ENCODE assay signal across 24 mouse cellular contexts in genomic region chr16:45849045-45849444, GRCm38 (mm10).
DNase-seq lines count a peak whose midpoint lies in the region; ATAC-seq and TF ChIP-seq lines count a peak whose summit lies in the region.
"Had no signal": no experiment of that assay in that cellular context is flagged by ENCODE, and none has a peak within 500 bp of the region (broad histone marks: within the 10 kb centered on the region; RNA-seq: fewer than 3 reads in every experiment).

No protein-coding gene starts in this region.

- H3K4me2 ChIP-seq in lung, postnatal 0 days (replicated peaks; ENCODE audit: low read depth, low read length), result no peak overlapping the region
- peak overlapping the region; percentile 51 for H3K4me2 ChIP-seq in myocyte (ENCODE audit: low read depth)
- H3K4me2 ChIP-seq: embryonic facial prominence, embryonic 12.5 days; forebrain, embryonic 12.5 days had no signal

- H3K4me3 ChIP-seq in lung, postnatal 0 days (ENCODE audit: low read depth, low read length), result no peak overlapping the region
- H3K4me3 ChIP-seq in myocyte, result no peak overlapping the region
- H3K4me3 ChIP-seq: embryonic facial prominence, embryonic 10.5 days; embryonic facial prominence, embryonic 12.5 days; erythroblast, embryonic 14.5 days; forebrain, embryonic 10.5 days; forebrain, embryonic 12.5 days had no signal

- H3K9me3 ChIP-seq in lung, postnatal 0 days (ENCODE audit: low read length), result no peaks in the 10 kb centered on the region
- H3K9me3 ChIP-seq: embryonic facial prominence, embryonic 10.5 days; embryonic facial prominence, embryonic 12.5 days; forebrain, embryonic 10.5 days; forebrain, embryonic 12.5 days had no signal

- ATAC-seq in lung, postnatal 0 days, result no peak
- ATAC-seq: CD4-positive, CD25-positive, alpha-beta regulatory T cell, adult 4 months; forebrain, embryonic 14.5 days; forebrain, embryonic 16.5 days had no signal

- H3ac ChIP-seq in myocyte (ENCODE audit: control insufficient read depth, insufficient read length), result no peak overlapping the region

- no peak for TF ChIP-seq CTCF in lung, postnatal 0 days (IDR thresholded peaks at IDR 0.05)

- peaks cover 12% of the 10 kb centered on the region for H3K79me2 ChIP-seq in myocyte (ENCODE audit: control insufficient read depth, insufficient read depth)

- TF ChIP-seq POLR2A in myocyte (IDR thresholded peaks at IDR 0.05; ENCODE audit: insufficient read length, low read depth), result no peak

- no peak overlapping the region for H3K27ac ChIP-seq in lung, postnatal 0 days (ENCODE audit: low read length)
- H3K27ac ChIP-seq: embryonic facial prominence, embryonic 10.5 days; embryonic facial prominence, embryonic 12.5 days; forebrain, embryonic 10.5 days; forebrain, embryonic 12.5 days had no signal

- H3K9ac ChIP-seq in lung, postnatal 0 days (replicated peaks; ENCODE audit: low read depth), result no peak overlapping the region
- H3K9ac ChIP-seq: embryonic facial prominence, embryonic 12.5 days; forebrain, embryonic 12.5 days had no signal

- no peaks in the 10 kb centered on the region for H3K36me3 ChIP-seq in lung, postnatal 0 days (ENCODE audit: insufficient read depth, low read length)
- no peaks in the 10 kb centered on the region for H3K36me3 ChIP-seq in myocyte (ENCODE audit: control insufficient read depth, insufficient read depth)
- H3K36me3 ChIP-seq: embryonic facial prominence, embryonic 10.5 days; embryonic facial prominence, embryonic 12.5 days; forebrain, embryonic 10.5 days; forebrain, embryonic 12.5 days; G1E had no signal

- TF ChIP-seq EP300 in lung, postnatal 0 days (IDR thresholded peaks at IDR 0.05), result peak; percentile 55

- 47% methylated on average over 4 of the region's 4 CpGs for WGBS in lung, postnatal 0 days

- no peaks in the 10 kb centered on the region for H3K27me3 ChIP-seq in lung, postnatal 0 days (replicated peaks; ENCODE audit: insufficient read depth, low read length)
- no peaks in the 10 kb centered on the region for H3K27me3 ChIP-seq in myocyte (ENCODE audit: control insufficient read depth, insufficient read depth, insufficient read length)
- H3K27me3 ChIP-seq: CH12.LX; embryonic facial prominence, embryonic 12.5 days; forebrain, embryonic 12.5 days had no signal

- no peak for DNase-seq in lung, postnatal 0 days (ENCODE audit: low spot score)
- no peak for DNase-seq in lung, postnatal 4 days
- DNase-seq in Muller cell, postnatal 12 days (ENCODE audit: inconsistent ontology term), result peak; percentile 75
- no peak for DNase-seq in gastrocnemius, postnatal 4 days (ENCODE audit: low spot score in 2 of 2)
- no peak for DNase-seq in c-Kit-positive CD71-positive TER-119-positive erythroid progenitor cells, embryonic 14.5 days (ENCODE audit: low spot score)
- DNase-seq: adrenal gland, adult 2 months; adrenal gland, postnatal 10 days; adrenal gland, postnatal 25 days; cerebellum, adult 11-12 months; cerebellum, adult 2 months; cerebellum, adult 9-10 months; cerebellum, postnatal 10 days; cerebellum, postnatal 25 days had no signal

- H3K4me1 ChIP-seq in lung, postnatal 0 days (ENCODE audit: insufficient read depth, low read depth, low read length), result no peaks in the 10 kb centered on the region
- H3K4me1 ChIP-seq: embryonic facial prominence, embryonic 12.5 days; forebrain, embryonic 12.5 days had no signal

TF ChIP-seq in myocyte, 11 proteins besides CTCF, POLR2A, EP300 and RAD21:
- TF ChIP-seq POLR2AphosphoS2 (IDR thresholded peaks at IDR 0.05; ENCODE audit: insufficient read length, low read depth) (no peak), MAX (IDR thresholded peaks at IDR 0.05; ENCODE audit: low read depth) (no peak), MYOG (IDR thresholded peaks at IDR 0.05; ENCODE audit: control insufficient read depth in 1 of 3, insufficient read depth in 1 of 3, insufficient read length in 2 of 3, low read depth in 2 of 3) (no peak), E2F4 (IDR thresholded peaks at IDR 0.05; ENCODE audit: insufficient read depth) (no peak), SRF (IDR thresholded peaks at IDR 0.05; ENCODE audit: control insufficient read depth, insufficient read length, low read depth) (no peak), USF1 (IDR thresholded peaks at IDR 0.05; ENCODE audit: low read depth) (no peak), MYOD1 (IDR thresholded peaks at IDR 0.05; ENCODE audit: control insufficient read depth in 1 of 3, insufficient read length in 2 of 3, low read depth in 2 of 3) (no peak), TCF3 (IDR thresholded peaks at IDR 0.05; ENCODE audit: insufficient read length, low read depth) (no peak)
